Mouse (Mus musculus) hindbrain, embryonic 15.5 days (tissue): ENCODE data around the gene Yif1b. TPM values are rescaled to one million over a fixed set of nuclear protein-coding genes. Genes with fewer than 3 reads are reported as not detected.
A peak's percentile ranks its signal among the peaks of the same experiment; 100 is the strongest.

Experiments used
- ATAC-seq: fragments of 200-750 bp; cut with Nextera tagmentation; 2 replicates; pipeline ENCODE4 v1.8.0; 2017; ENCODE audit warnings: low read depth, moderate number of reproducible peaks, moderate TSS enrichment; ENCODE audit not compliant: low FRiP score
- H3K27ac ChIP-seq: fragments of 300-500 bp; sonication (generic); replicated peaks from 2 replicates; pipeline ENCODE4 v1.5.1; 2015; ENCODE audit warnings: mild to moderate bottlenecking, inconsistent platforms
- H3K27me3 ChIP-seq: fragments of 300-500 bp; sonication (generic); 2 replicates; pipeline ENCODE4 v1.6.1; 2015; ENCODE audit warnings: control low read depth, inconsistent platforms
- H3K36me3 ChIP-seq: fragments of 300-500 bp; sonication (generic); 2 replicates; pipeline ENCODE4 v1.6.1; 2015; ENCODE audit warnings: control low read depth, inconsistent platforms
- H3K4me1 ChIP-seq: fragments of 300-500 bp; sonication (generic); replicated peaks from 2 replicates; pipeline ENCODE4 v1.6.1; 2015; ENCODE audit warnings: control low read depth, inconsistent platforms
- H3K4me2 ChIP-seq: fragments of 300-500 bp; sonication (generic); 2 replicates; pipeline ENCODE4 v1.6.1; 2015; ENCODE audit warnings: moderate library complexity, mild to moderate bottlenecking, inconsistent platforms
- H3K4me3 ChIP-seq: fragments of 300-500 bp; sonication (generic); 2 replicates; pipeline ENCODE4 v1.5.1; 2015; ENCODE audit warnings: mild to moderate bottlenecking, inconsistent platforms
- H3K9ac ChIP-seq: fragments of 300-500 bp; sonication (generic); 2 replicates; pipeline ENCODE4 v1.6.1; 2015; ENCODE audit warnings: inconsistent platforms
- H3K9me3 ChIP-seq: fragments of 300-500 bp; sonication (generic); 2 replicates; pipeline ENCODE4 v1.6.1; 2016; ENCODE audit warnings: control low read depth, inconsistent platforms
- WGBS: fragments of 180-500 bp; shearing (Covaris S2); methylation state at CpG from one replicate; pipeline ENCODE4 v1.1.7; 2015; 5-methylcytosine and 5-hydroxymethylcytosine counted together
- polyA plus RNA-seq: library from polyadenylated mRNA; unstranded; fragments of >200 nt; fragmentation: Nextera tagmentation; extraction: Ambion mirVana; gene quantifications from 2 replicates; pipeline ENCODE4 v1.2.1, GENCODE M21; 2015

Yif1b gene
- polyA plus RNA-seq, 1 experiment from 2014 or later = 99.5 TPM

DNA sequence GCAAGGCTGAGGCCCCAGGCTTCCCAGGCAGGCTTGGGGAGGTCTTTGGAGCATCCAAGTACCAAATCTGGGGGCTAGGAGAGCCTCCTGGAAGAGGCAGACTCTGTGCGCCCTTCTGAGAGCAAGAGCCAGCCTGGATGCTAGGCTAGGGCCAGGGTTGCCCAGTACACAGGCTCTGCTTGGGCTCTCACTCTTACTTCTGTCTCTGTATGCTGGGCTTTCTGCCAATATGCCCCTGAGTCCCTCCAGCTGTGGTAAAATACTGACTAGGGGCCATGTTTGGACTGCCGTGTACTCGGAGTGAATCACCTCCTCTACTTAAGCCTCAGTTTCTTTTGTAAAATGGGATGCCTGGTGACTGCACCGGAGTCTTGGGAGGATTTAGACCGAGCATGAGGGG is 7.9 kb downstream of the Yif1b start:
- Histone ChIP-seq H3K9me3 (no peaks in the 10 kb centered on the region), H3K9ac (no peak overlapping the region), H3K4me3 (no peak overlapping the region), H3K27ac (no peak overlapping the region), H3K4me1 (0 out of 2 replicates have a peak, but pooled peaks cover 6% of the 10 kb centered on the region), H3K36me3 (0 out of 2 replicates have a peak, but pooled peaks cover 4% of the 10 kb centered on the region), H3K4me2 (no peak overlapping the region), H3K27me3 (peaks cover 21% of the 10 kb centered on the region)
- no peak for ATAC-seq
- WGBS = 88% methylated on average over 5 of the region's 5 CpGs

DNA sequence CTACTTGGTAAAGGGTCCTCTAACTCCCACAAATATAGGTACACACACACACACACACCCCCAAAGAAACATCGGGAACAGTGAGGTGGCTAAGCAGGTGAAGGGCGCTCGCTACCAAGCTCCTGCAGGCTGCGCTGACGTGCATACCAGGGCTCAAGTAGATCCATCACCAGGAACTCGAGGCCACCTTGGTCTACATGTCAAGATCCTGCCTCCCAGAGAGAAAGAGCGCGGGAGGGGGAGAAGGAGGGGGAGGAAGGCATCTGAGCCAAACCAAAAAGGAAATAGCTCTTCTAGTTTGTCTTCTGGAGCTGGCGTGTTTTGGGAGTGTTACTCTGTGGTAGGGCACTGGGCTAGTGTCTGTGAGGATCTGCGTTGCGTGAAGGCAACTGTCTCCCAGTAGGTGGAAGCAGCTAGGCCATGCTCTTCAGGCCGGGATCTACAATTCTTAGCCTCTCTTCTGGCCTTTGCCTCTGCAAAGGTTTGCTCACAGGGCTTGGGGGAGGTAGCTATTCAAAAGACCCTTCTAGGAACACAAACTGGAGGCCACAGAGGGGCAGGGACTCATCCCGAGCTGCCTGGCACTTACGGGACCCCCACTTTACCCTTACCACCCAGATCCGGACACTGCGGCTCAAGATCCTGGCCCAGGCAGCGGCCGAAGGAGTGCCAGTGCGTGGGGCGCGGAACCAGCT is 8.6 kb downstream of the Yif1b start:
- Histone ChIP-seq H3K4me1 (0 out of 2 replicates have a peak, but pooled peaks cover 6% of the 10 kb centered on the region), H3K4me2 (no peak overlapping the region), H3K9ac (no peak overlapping the region), H3K36me3 (0 out of 2 replicates have a peak, but pooled peaks cover 4% of the 10 kb centered on the region), H3K9me3 (no peaks in the 10 kb centered on the region), H3K4me3 (no peak overlapping the region), H3K27ac (no peak overlapping the region), H3K27me3 (peaks cover 21% of the 10 kb centered on the region)
- ATAC-seq = no peak
- 88% methylated on average over 21 of the region's 21 CpGs for WGBS

DNA sequence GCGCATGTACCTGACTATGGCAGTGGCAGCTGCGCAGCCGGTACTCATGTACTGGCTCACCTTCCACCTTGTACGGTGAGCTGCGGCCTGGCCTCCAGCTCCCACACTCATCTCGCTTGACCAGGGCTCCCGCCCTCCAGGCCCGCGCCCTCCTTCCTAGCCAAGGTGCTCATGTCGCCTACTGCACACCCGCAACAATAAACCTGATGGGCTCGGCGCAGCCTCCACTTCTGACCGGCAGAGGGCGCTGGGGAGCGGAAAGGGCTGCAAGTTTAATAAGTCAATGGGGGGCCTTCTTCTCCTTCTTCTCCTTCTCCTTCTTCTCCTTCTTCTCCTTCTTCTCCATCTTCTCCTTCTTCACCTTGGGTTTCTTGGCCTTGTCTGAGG is 9.2 kb downstream of the Yif1b start:
- Histone ChIP-seq H3K9me3 (no peaks in the 10 kb centered on the region), H3K4me3 (peak overlapping the region; percentile 7; the same call in 1 of the 2 replicates), H3K4me1 (0 out of 2 replicates have a peak, but pooled peaks cover 6% of the 10 kb centered on the region), H3K36me3 (0 out of 2 replicates have a peak, but pooled peaks cover 4% of the 10 kb centered on the region), H3K9ac (no peak overlapping the region), H3K4me2 (peak overlapping the region; percentile 41), H3K27ac (no peak overlapping the region), H3K27me3 (peaks cover 21% of the 10 kb centered on the region)
- no peak for ATAC-seq
- 27% methylated on average over 16 of the region's 16 CpGs for WGBS

DNA sequence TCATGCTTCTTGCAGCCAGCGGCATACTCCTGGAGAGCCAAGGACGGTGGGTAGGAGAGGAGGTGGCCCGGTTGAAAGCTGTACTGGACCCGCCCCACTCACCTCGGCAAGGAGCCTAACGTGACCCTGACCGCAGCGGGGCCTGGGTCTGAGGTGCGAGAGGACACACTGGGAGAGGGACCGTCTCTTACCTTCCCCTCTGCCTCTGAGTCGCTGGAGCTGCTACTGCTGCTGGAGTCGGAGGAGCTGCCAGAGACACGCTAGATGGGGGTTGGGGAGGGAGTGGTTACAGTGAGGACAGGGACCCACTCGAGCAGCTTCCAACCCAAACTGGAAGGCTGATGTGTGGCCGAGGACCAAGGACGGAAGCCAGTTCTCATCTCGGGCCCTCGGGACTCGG is 9.6 kb downstream of the Yif1b start:
- ATAC-seq = 0 out of 2 replicates have a peak, but pooled peaks have one; percentile 20
- H3K36me3 ChIP-seq = 0 out of 2 replicates have a peak, but pooled peaks cover 4% of the 10 kb centered on the region
- no peak overlapping the region for H3K9ac ChIP-seq
- H3K27ac ChIP-seq = no peak overlapping the region
- no peaks in the 10 kb centered on the region for H3K9me3 ChIP-seq
- H3K27me3 ChIP-seq = peaks cover 21% of the 10 kb centered on the region
- peak overlapping the region; percentile 7; the same call in 1 of the 2 replicates for H3K4me3 ChIP-seq
- peak overlapping the region; percentile 41 for H3K4me2 ChIP-seq
- WGBS = 20% methylated on average over 19 of the region's 19 CpGs
- 0 out of 2 replicates have a peak, but pooled peaks cover 6% of the 10 kb centered on the region for H3K4me1 ChIP-seq

DNA sequence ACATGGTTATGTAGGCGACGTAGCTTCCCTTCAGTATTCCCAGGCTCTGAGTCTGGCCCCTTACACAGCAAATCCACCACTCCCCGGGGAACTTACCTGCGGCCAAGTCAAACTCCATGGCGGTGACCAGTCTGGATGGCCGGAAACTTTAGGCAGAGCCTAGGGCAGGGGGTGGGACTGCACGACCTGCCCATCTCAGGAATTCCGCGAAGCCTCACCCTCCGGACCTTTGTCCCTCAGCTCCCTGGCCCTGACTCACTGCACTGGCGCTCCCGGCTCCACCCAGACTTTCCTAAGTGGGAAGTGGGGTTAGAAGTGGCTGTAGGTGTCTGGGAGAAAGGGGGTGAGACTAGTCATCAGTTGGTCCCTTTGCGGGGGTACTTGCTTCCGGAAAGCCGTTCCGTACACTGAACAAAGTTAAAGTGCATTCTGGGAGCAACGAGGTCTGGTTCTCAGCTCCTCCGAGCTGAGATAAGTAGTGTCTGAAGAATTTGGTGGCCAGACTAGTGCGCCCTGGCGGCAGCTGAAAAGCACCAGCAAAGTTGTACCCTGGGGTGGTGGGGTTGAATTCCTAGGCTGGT is 10.2 kb downstream of the Yif1b start, which contains the start of gene 2200002D01Rik:
Gene 2200002D01Rik (minus strand): TSS at position 206 of the 581 bp plus-strand sequence.
- Histone ChIP-seq H3K4me3 (peak within 1 kb of the TSS; percentile 7; the same call in 1 of the 2 replicates), H3K27me3 (peaks cover 21% of the 10 kb centered on the region), H3K4me1 (0 out of 2 replicates have a peak, but pooled peaks cover 6% of the 10 kb centered on the region), H3K36me3 (0 out of 2 replicates have a peak, but pooled peaks cover 4% of the 10 kb centered on the region), H3K27ac (no peak within 1 kb of the TSS), H3K9me3 (no peaks in the 10 kb centered on the region), H3K9ac (no peak within 1 kb of the TSS), H3K4me2 (peak within 1 kb of the TSS; percentile 41)
- 15% methylated on average over 20 of the region's 20 CpGs for WGBS
- ATAC-seq = no peak

DNA sequence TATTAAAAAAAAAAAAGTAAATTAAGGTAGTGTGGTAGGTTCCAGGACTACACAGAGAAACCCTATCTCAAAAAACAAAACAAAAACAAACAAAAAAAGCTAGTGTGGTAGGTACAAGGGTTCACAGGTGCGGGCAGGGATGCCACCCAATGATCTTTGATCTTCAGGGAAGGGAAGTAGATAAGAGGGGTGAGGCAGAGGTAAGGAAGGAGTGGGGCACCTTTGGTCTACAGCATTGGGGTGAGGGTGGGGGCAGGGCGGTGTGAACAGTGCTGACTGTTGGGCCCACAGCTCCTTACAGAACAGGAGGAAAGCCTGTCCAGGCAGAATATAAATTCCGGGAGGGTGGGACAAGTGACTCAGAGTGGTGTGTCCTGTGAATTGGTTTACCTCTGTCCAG is 13.0 kb downstream of the Yif1b start:
- WGBS = 89% methylated on average over 3 of the region's 3 CpGs
- Histone ChIP-seq H3K36me3 (0 out of 2 replicates have a peak, but pooled peaks cover 7% of the 10 kb centered on the region), H3K9me3 (no peaks in the 10 kb centered on the region), H3K27ac (no peak overlapping the region), H3K9ac (no peak overlapping the region), H3K4me1 (0 out of 2 replicates have a peak, but pooled peaks cover 6% of the 10 kb centered on the region), H3K27me3 (peaks cover 21% of the 10 kb centered on the region), H3K4me3 (no peak overlapping the region), H3K4me2 (no peak overlapping the region)
- ATAC-seq = no peak

DNA sequence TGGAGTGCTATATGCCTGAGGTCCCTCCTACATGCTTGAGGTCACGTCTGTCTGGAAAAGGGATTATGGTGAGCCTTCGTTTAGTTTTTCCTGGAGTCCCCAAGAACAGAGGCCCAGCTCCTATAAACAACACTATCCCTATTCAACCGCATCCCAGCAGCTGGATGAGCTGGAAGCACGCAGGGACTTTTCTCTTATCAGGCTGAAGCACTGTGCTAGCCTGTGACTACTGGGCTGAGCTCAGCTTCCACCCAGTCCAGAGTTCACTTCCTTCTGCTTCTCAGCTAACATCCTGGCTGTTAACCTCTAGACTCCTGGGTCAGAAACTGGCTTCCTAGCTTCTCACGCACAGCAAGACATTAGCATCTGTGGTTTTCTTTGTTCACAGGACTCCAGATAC is 15.7 kb downstream of the Yif1b start:
- Histone ChIP-seq H3K9me3 (no peaks in the 10 kb centered on the region), H3K27ac (no peak overlapping the region), H3K9ac (no peak overlapping the region), H3K4me2 (no peak overlapping the region), H3K27me3 (peaks cover 4% of the 10 kb centered on the region; the same call in 1 of the 2 replicates), H3K4me3 (no peak overlapping the region), H3K36me3 (0 out of 2 replicates have a peak, but pooled peaks cover 7% of the 10 kb centered on the region), H3K4me1 (no peaks in the 10 kb centered on the region)
- 65% methylated on average over 5 of the region's 5 CpGs for WGBS
- no peak for ATAC-seq

DNA sequence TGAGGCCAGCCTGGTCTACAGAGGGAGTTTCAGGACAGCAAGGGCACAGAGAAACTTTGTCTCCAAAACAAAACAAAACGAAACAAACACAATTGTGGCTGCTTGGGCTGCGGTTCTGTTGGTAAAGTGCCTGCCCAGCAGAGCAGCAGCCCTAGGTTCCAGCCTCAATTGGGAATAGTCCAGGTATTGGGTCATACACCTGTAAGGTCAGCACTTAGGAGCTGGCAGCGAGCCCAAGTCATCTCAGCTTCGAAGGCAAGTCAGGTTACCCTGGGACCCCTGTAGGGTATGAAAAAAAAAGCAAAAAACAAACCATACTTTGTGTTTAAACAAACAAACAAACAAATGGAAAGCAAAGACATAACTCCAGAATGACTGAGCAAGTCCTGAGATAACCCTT is 17.7 kb downstream of the Yif1b start:
- Histone ChIP-seq H3K9ac (no peak overlapping the region), H3K36me3 (0 out of 2 replicates have a peak, but pooled peaks cover 7% of the 10 kb centered on the region), H3K27ac (no peak overlapping the region), H3K4me3 (no peak overlapping the region), H3K27me3 (no peaks in the 10 kb centered on the region), H3K4me1 (no peaks in the 10 kb centered on the region), H3K9me3 (no peaks in the 10 kb centered on the region), H3K4me2 (no peak overlapping the region)
- no peak for ATAC-seq
- WGBS = 81% methylated on average over 4 of the region's 4 CpGs

DNA sequence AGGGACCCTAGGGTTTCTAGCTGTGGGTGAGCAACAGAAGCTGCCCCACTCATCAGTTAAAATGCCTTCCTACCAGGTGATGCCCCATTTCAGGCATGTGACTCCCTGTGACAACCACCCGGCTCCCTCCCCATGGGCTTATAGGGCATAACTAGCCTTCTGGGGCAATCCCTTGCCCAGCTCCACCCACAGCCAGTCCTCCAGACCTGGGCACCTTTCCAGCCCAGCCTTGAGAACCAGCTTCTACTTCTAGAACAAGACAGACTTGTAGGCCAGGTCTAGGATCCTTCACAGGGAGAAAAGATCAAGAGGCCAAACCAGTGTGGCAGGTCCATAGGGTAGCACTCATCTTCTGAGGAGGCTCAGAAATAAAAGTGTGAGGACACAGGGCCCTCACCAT is 19.2 kb downstream of the Yif1b start:
- H3K27ac ChIP-seq = no peak overlapping the region

DNA sequence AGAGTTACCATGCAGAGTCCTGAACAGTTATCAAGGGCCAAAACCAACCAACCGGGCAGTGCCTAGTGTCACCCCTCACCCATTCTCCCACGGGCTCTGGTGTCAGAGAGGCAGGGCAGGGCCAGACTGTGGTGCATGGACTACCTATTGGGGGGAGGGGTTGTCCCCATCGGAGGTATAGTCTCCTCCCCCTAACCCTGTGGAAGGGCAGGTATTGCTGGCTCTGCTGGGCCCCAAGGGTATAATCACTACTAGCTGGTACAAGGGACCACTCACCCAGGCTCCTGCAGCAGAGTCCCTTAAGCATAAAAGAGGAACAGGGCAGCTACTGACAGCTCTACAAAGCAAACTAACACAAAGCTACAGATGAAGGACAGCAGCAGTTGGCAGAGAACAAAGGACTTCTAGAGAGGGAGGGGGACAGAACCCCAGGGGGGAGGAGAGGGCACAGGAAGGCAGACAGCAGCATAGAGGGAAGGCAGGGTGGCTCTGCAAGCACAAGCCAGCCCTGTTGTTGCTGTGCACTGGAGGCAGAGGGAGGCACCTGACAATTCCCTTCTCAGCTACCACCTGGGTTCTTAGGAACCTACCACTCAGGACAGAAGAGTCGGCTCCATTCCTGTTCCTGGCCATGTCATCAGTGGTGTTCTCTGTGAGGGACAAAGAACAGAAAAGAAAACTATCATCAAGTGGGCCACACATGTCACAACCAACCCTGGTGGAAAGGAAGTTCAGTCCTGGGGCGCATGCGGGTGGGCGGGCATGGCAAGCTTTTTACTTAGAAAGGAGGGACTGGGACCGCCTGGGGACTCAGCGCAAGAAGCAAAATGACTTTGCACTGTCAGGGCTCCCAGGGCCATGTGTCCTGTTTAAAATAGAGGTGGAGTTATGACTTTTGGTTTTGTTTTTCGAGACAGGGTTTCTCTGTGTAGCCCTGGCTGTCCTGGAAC is 21.9 kb downstream of the Yif1b start:
- 63% methylated on average over 10 of the region's 10 CpGs for WGBS
- ATAC-seq = no peak
- H3K9me3 ChIP-seq = no peaks in the 10 kb centered on the region
- no peak overlapping the region for H3K27ac ChIP-seq
- H3K4me2 ChIP-seq = no peak overlapping the region
- no peaks in the 10 kb centered on the region for H3K27me3 ChIP-seq
- H3K4me1 ChIP-seq = no peaks in the 10 kb centered on the region
- H3K9ac ChIP-seq = no peak overlapping the region
- H3K4me3 ChIP-seq = no peak overlapping the region
- 0 out of 2 replicates have a peak, but pooled peaks cover 4% of the 10 kb centered on the region for H3K36me3 ChIP-seq

More for the DNA sequence above, 19.2 kb downstream of the Yif1b start:
- H3K9me3 ChIP-seq = no peaks in the 10 kb centered on the region
- 0 out of 2 replicates have a peak, but pooled peaks cover 7% of the 10 kb centered on the region for H3K36me3 ChIP-seq
- H3K4me1 ChIP-seq = no peaks in the 10 kb centered on the region
- no peak for ATAC-seq
- no peaks in the 10 kb centered on the region for H3K27me3 ChIP-seq
- 79% methylated on average over 1 of the region's 1 CpGs for WGBS
- no peak overlapping the region for H3K4me3 ChIP-seq
- no peak overlapping the region for H3K4me2 ChIP-seq
- no peak overlapping the region for H3K9ac ChIP-seq

DNA sequence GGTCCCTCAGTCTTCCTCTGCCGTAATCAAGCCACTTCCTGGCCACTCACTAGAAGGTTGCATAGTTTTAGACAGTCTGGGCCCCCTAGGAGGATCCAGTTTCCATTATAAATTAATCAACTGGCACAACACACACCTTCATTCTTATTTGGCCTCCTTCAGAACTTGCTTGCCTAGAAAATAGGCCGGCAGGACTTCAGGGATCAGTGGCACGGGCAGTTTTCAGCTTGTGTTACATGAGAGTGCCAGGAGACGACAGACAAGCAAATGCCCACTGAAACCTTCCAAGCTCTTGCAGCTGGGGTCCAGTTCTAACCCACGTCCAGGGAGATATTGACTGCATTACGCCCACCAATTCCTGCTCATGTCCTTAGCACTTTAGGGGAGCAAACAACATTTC is 24.0 kb downstream of the Yif1b start:
- no peak overlapping the region for H3K27ac ChIP-seq
- WGBS = 84% methylated on average over 6 of the region's 6 CpGs
- H3K9me3 ChIP-seq = no peaks in the 10 kb centered on the region
- H3K4me3 ChIP-seq = no peak overlapping the region
- H3K9ac ChIP-seq = no peak overlapping the region
- ATAC-seq = no peak
- H3K4me1 ChIP-seq = no peaks in the 10 kb centered on the region
- H3K36me3 ChIP-seq = no peaks in the 10 kb centered on the region
- no peaks in the 10 kb centered on the region for H3K27me3 ChIP-seq
- H3K4me2 ChIP-seq = no peak overlapping the region
